Mouse (Mus musculus): ENCODE data around the gene D230025D16Rik. TPM values are rescaled to one million over a fixed set of nuclear protein-coding genes. Genes with fewer than 3 reads are reported as not detected.
"Not testable (repeated sequence)": the region's sequence is repeated elsewhere in the genome, so short reads cannot be mapped to it uniquely, and the experiment has no call there.

Gene D230025D16Rik
- polyA plus RNA-seq, 1 experiment from 2014 or later = 35.7 TPM

DNA sequence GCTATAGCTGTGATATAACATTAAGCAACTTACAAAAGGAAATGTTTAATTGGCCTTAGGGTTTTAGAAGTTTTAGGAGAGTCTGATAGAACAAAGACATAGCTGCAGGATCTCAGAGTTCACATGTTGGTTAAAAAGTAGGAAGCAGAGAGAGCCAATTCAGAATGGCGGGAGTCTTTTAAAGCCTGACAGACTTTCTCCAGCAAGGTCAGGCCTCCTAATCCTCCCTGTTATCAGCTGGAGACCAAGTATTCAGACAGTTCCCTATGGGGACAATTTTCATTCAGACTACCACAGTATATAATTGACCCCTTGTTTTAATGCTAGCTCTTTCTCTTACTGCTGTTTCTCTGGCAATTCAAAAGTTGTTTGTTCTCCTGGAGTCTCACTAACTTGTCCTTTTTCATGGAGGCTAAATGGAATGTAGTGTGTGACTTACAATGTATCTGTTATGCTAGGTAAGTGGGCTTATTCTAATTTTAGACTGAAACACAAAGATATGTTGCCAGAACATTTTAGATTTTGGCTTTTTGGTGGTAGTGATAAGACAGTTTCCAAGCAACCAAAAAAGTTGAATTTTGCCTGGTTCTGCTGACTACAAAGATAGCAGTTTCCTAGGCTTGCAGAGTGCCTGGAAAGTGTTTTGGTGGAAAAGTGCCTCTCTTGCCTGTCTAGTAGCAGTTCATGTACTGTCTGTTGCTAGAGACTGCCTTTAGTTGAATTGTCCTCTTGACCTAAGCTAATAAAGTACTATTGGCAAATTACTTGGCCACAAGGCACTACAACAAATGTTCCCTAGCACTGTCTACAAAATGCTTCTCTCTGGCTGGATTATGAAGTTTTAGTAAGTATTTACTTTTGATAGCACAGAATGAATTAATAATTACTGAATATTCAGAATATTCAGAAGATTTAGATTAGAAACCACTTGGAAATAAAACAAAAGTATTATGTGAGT is 15.5 kb upstream of the D230025D16Rik start:
- no peaks in the 10 kb centered on the region for H3K4me1 ChIP-seq (replicated peaks; ENCODE audit: control insufficient read depth, insufficient read depth, low read length)
- no peaks in the 10 kb centered on the region for H3K36me3 ChIP-seq (ENCODE audit: control insufficient read depth, insufficient read depth)
- H3K9ac ChIP-seq (replicated peaks; ENCODE audit: low read depth, low read length) = no peak overlapping the region
- no peak for ATAC-seq
- H3K27me3 ChIP-seq (replicated peaks; ENCODE audit: control insufficient read depth, insufficient read depth, low read length) = no peaks in the 10 kb centered on the region
- no peak overlapping the region for H3K27ac ChIP-seq (ENCODE audit: low read length)
- no peak overlapping the region for H3K4me3 ChIP-seq (replicated peaks; ENCODE audit: low read length)
- 39% methylated on average over 1 of the region's 1 CpGs for WGBS
- no peaks in the 10 kb centered on the region for H3K9me3 ChIP-seq (ENCODE audit: control insufficient read depth, low read length)
- no peak overlapping the region for H3K4me2 ChIP-seq (ENCODE audit: low read length)

DNA sequence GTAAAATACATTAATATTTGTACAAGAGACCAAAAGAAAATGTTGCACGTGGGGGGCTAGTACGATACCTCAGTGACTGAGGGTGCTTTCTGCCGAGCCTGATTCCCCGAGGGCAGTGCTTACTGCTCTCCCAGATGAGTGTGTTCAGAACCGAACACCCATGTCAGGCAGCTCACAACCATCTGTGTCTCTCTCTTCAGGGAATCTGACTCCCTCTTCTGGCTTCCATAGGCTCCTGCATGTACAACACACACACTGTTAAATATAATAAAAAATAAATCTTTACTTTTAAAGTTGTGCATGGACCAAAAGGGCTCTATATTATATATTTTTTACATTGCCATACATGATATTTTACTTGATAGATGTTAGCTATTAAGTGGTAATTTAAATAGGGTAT is 10.8 kb upstream of the D230025D16Rik start:
- no peak overlapping the region for H3K9ac ChIP-seq (replicated peaks; ENCODE audit: low read depth, low read length)
- H3K4me2 ChIP-seq (ENCODE audit: low read length) = no peak overlapping the region
- no peaks in the 10 kb centered on the region for H3K36me3 ChIP-seq (ENCODE audit: control insufficient read depth, insufficient read depth)
- H3K27me3 ChIP-seq (replicated peaks; ENCODE audit: control insufficient read depth, insufficient read depth, low read length) = no peaks in the 10 kb centered on the region
- ATAC-seq = no peak
- WGBS = 90% methylated on average over 5 of the region's 5 CpGs
- no peak overlapping the region for H3K4me3 ChIP-seq (replicated peaks; ENCODE audit: low read length)
- H3K27ac ChIP-seq (ENCODE audit: low read length) = no peak overlapping the region
- H3K9me3 ChIP-seq (ENCODE audit: control insufficient read depth, low read length) = no peaks in the 10 kb centered on the region
- H3K4me1 ChIP-seq (replicated peaks; ENCODE audit: control insufficient read depth, insufficient read depth, low read length) = no peaks in the 10 kb centered on the region

DNA sequence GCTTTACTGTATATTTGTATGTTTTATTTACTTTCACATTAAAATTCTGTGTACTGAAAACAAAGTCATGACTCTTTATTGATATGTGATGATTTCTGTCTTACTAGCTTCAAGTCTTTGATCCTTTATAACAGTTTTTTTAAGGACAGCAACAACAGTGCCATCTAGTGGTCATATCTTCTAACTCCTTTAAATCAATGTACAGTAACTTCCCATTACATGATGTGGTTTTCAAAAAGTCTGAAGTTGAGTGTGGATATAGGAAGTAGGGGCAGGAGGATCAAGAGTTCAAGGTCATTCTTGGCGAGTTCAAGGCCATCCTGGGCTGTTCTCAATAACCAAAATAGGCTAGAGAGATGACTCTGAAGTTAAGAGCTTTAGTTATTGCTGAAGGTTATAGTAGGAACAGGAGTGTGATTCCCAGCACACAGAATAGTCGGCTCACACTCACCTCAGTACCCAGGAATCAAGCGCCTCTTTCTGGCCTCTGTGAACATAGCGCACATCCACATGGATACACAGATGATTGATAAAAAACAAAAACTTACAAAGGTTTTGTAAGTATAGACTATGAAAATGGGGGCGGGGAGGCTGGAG is 6.9 kb upstream of the D230025D16Rik start:
- Histone ChIP-seq H3K4me2 (ENCODE audit: low read length) (no peak overlapping the region), H3K4me1 (replicated peaks; ENCODE audit: control insufficient read depth, insufficient read depth, low read length) (no peaks in the 10 kb centered on the region), H3K27me3 (replicated peaks; ENCODE audit: control insufficient read depth, insufficient read depth, low read length) (no peaks in the 10 kb centered on the region), H3K27ac (ENCODE audit: low read length) (no peak overlapping the region), H3K9me3 (ENCODE audit: control insufficient read depth, low read length) (no peaks in the 10 kb centered on the region), H3K9ac (replicated peaks; ENCODE audit: low read depth, low read length) (no peak overlapping the region), H3K4me3 (replicated peaks; ENCODE audit: low read length) (no peak overlapping the region), H3K36me3 (ENCODE audit: control insufficient read depth, insufficient read depth) (no peaks in the 10 kb centered on the region)
- ATAC-seq = peak; percentile 36; the same call in 1 of the 2 replicates
- WGBS = 83% methylated on average over 5 of the region's 5 CpGs

GRCm38 (mm10) chr8:105223850-105224249 is 1.1 kb upstream of the D230025D16Rik start:
- 79% methylated on average over 7 of the region's 7 CpGs for WGBS
- no peaks in the 10 kb centered on the region for H3K27me3 ChIP-seq (replicated peaks; ENCODE audit: control insufficient read depth, insufficient read depth, low read length)
- no peaks in the 10 kb centered on the region for H3K9me3 ChIP-seq (ENCODE audit: control insufficient read depth, low read length)
- no peak overlapping the region for H3K4me3 ChIP-seq (replicated peaks; ENCODE audit: low read length)
- no peak for ATAC-seq
- H3K27ac ChIP-seq (ENCODE audit: low read length) = no peak overlapping the region
- H3K36me3 ChIP-seq (ENCODE audit: control insufficient read depth, insufficient read depth) = no peaks in the 10 kb centered on the region
- peaks cover 17% of the 10 kb centered on the region for H3K4me1 ChIP-seq (replicated peaks; ENCODE audit: control insufficient read depth, insufficient read depth, low read length)
- no peak overlapping the region for H3K4me2 ChIP-seq (ENCODE audit: low read length)
- H3K9ac ChIP-seq (replicated peaks; ENCODE audit: low read depth, low read length) = no peak overlapping the region

- Histone ChIP-seq H3K36me3 (ENCODE audit: control insufficient read depth, insufficient read depth) (no peaks in the 10 kb centered on the region), H3K4me2 (ENCODE audit: low read length) (peak overlapping the region; percentile 90), H3K9me3 (ENCODE audit: control insufficient read depth, low read length) (no peaks in the 10 kb centered on the region), H3K27me3 (replicated peaks; ENCODE audit: control insufficient read depth, insufficient read depth, low read length) (no peaks in the 10 kb centered on the region), H3K27ac (ENCODE audit: low read length) (peak overlapping the region; percentile 37), H3K4me1 (replicated peaks; ENCODE audit: control insufficient read depth, insufficient read depth, low read length) (peaks cover 17% of the 10 kb centered on the region), H3K9ac (replicated peaks; ENCODE audit: low read depth, low read length) (peak overlapping the region; percentile 77), H3K4me3 (replicated peaks; ENCODE audit: low read length) (peak overlapping the region; percentile 66)
- WGBS = under 1% methylated on average over 27 of the region's 27 CpGs
- ATAC-seq = no peak; the same call in 1 of the 2 replicates
Measured at GRCm38 (mm10) chr8:105225272-105225593, 288 bp downstream of the D230025D16Rik start.

- no peak for ATAC-seq
- Histone ChIP-seq H3K27ac (ENCODE audit: low read length) (no peak overlapping the region), H3K4me3 (replicated peaks; ENCODE audit: low read length) (peak overlapping the region; percentile 66), H3K36me3 (ENCODE audit: control insufficient read depth, insufficient read depth) (no peaks in the 10 kb centered on the region), H3K27me3 (replicated peaks; ENCODE audit: control insufficient read depth, insufficient read depth, low read length) (no peaks in the 10 kb centered on the region), H3K9ac (replicated peaks; ENCODE audit: low read depth, low read length) (peak overlapping the region; percentile 77), H3K4me2 (ENCODE audit: low read length) (peak overlapping the region; percentile 90), H3K4me1 (replicated peaks; ENCODE audit: control insufficient read depth, insufficient read depth, low read length) (peaks cover 17% of the 10 kb centered on the region), H3K9me3 (ENCODE audit: control insufficient read depth, low read length) (no peaks in the 10 kb centered on the region)
- WGBS = 38% methylated on average over 6 of the region's 6 CpGs
Measured at GRCm38 (mm10) chr8:105225917-105226316, 972 bp downstream of the D230025D16Rik start.

GRCm38 (mm10) chr8:105231503-105232320 is 6.8 kb downstream of the D230025D16Rik start:
- Histone ChIP-seq H3K4me3 (replicated peaks; ENCODE audit: low read length) (no peak overlapping the region), H3K9me3 (ENCODE audit: control insufficient read depth, low read length) (no peaks in the 10 kb centered on the region), H3K9ac (replicated peaks; ENCODE audit: low read depth, low read length) (no peak overlapping the region), H3K36me3 (ENCODE audit: control insufficient read depth, insufficient read depth) (0 out of 2 replicates have a peak, but pooled peaks cover 3% of the 10 kb centered on the region), H3K4me2 (ENCODE audit: low read length) (no peak overlapping the region), H3K4me1 (replicated peaks; ENCODE audit: control insufficient read depth, insufficient read depth, low read length) (no peaks in the 10 kb centered on the region), H3K27ac (ENCODE audit: low read length) (no peak overlapping the region), H3K27me3 (replicated peaks; ENCODE audit: control insufficient read depth, insufficient read depth, low read length) (no peaks in the 10 kb centered on the region)
- no peak for ATAC-seq
- 88% methylated on average over 12 of the region's 12 CpGs for WGBS

GRCm38 (mm10) chr8:105232321-105232693 is 7.4 kb downstream of the D230025D16Rik start:
- ATAC-seq; H3K4me2 ChIP-seq (ENCODE audit: low read length); H3K4me3 ChIP-seq (replicated peaks; ENCODE audit: low read length); H3K36me3 ChIP-seq (ENCODE audit: control insufficient read depth, insufficient read depth); H3K9ac ChIP-seq (replicated peaks; ENCODE audit: low read depth, low read length); H3K4me1 ChIP-seq (replicated peaks; ENCODE audit: control insufficient read depth, insufficient read depth, low read length); H3K27me3 ChIP-seq (replicated peaks; ENCODE audit: control insufficient read depth, insufficient read depth, low read length); H3K27ac ChIP-seq (ENCODE audit: low read length); H3K9me3 ChIP-seq (ENCODE audit: control insufficient read depth, low read length): not testable (repeated sequence)
- WGBS = 95% methylated on average over 4 of the region's 4 CpGs
